Mouse (Mus musculus): ENCODE measurements at regions not wholly inside any gene's neighbourhood (a gene's known extent, or its start where the extent isn't known, plus 50 kb on each side); places are given as distances from the start of the nearest gene placed in this dataset.

DNA sequence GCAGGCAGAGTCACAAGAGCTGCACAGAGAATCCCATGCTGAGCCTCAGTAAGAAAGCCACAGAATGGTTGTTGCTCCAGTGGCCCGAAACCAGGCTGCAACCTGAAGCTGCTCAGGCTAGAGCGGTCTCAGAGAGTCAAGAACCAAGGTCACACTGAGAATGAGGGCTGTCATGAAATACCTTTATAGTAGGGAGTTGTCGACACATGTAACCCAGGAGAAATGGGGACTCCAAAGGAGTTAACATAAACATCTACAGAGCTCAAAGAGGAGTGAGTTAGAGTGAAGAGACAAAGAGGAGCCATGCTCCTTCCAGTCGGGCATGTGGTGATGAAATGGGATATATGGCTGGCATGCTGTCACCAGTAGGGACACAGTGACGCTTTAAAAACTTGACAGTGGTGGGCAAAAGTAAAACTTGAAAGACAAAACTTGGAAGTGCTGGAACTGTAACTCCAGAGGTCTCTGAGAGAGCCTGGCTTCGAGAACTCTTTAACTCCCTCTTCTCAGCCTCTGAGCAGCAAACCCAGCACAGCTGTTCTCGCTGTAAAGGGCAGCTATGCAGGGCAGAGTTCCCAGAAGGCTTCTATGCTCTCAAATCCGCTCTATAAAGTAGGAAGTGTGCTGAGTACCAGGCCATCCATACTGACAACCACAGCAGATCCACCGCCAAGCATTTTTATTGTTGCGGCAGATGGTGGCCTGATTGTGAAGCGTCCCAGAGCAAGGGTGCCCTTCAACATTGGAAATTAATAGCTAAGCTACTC lies 52.9 kb upstream of the Pthlh start:
- intact Hi-C loops (cut with DNase I; ENCODE audit: low total_unique reads): no loop called here
- DNase-seq: peak; percentile 13

DNA sequence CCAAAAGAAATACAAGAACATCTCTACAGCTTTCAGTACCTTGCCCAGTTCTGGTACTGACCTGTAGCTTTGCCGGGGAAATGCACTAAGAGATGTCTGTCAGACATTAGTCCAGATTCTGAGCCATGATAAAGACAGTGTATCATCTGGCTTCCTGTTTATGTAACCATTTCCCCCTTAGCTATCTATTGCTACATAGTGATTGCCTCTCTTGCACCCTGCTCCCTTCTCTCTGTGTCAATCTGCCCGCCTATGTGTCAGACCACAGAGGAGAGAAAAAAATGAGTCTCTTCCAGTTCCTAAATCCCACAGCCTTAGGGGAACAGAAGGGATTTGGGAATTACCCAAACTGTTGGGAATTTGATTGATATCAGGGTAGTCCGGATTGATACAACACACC lies 52.2 kb upstream of the Pthlh start:
- no peak for DNase-seq
- intact Hi-C loops (cut with DNase I; ENCODE audit: low total_unique reads): no loop called here

DNA sequence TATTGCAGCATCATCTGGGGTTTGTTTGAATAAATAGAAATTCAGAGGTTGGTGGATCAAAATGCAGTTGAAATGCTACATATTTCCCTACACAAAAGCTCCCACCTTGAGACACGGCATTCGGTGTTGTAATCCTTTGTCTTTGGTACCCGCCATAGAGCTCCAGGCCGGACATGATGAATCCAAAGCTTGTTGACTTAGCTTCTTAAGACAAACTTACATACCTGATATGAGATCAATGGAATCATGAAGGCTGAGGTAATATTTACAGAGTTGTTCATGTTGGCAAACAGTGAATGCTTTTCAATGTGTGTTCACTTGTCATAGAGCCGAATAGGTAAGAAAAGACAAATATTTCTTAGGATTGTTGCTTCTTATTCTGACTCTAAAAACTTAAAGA lies 51.2 kb upstream of the Pthlh start:
- intact Hi-C loops (cut with DNase I; ENCODE audit: low total_unique reads): no loop called here
- DNase-seq: no peak
